Mouse (Mus musculus): ENCODE results near the gene Magoh. TPM values are rescaled to one million over a fixed set of nuclear protein-coding genes. Genes with fewer than 3 reads are reported as not detected.

Magoh gene
- polyA plus RNA-seq, 1 experiment from 2014 or later: 225 TPM

GRCm38 (mm10) chr4:107848546-107848945 lies 31.0 kb upstream of the Magoh start:
- Histone ChIP-seq H3K4me1 (replicated peaks) (peaks cover 29% of the 10 kb centered on the region), H3K36me3 (peaks cover 84% of the 10 kb centered on the region), H3K4me3 (no peak overlapping the region), H3K9me3 (no peaks in the 10 kb centered on the region), H3K27me3 (ENCODE audit: insufficient read depth, poor library complexity, severe bottlenecking) (peaks cover 35% of the 10 kb centered on the region), H3K27ac (0 out of 2 replicates have a peak overlapping the region, but pooled peaks have one; percentile 8)
- DNase-seq (ENCODE audit: low spot score): no peak
- WGBS: 88% methylated on average over 5 of the region's 5 CpGs

- peaks cover 35% of the 10 kb centered on the region for H3K27me3 ChIP-seq (ENCODE audit: insufficient read depth, poor library complexity, severe bottlenecking)
Observed at GRCm38 (mm10) chr4:107849621-107850020, 29.9 kb upstream of the Magoh start.

GRCm38 (mm10) chr4:107850091-107850490 lies 29.5 kb upstream of the Magoh start:
- Histone ChIP-seq H3K27me3 (ENCODE audit: insufficient read depth, poor library complexity, severe bottlenecking) (peaks cover 31% of the 10 kb centered on the region), H3K4me3 (no peak overlapping the region), H3K4me1 (replicated peaks) (peaks cover 18% of the 10 kb centered on the region), H3K9me3 (no peaks in the 10 kb centered on the region), H3K36me3 (peaks cover 94% of the 10 kb centered on the region), H3K27ac (no peak overlapping the region)
- no peak for DNase-seq (ENCODE audit: low spot score)
- WGBS: 91% methylated on average over 8 of the region's 8 CpGs

More at GRCm38 (mm10) chr4:107849621-107850020, 29.9 kb upstream of the Magoh start:
- H3K4me1 ChIP-seq (replicated peaks): peaks cover 21% of the 10 kb centered on the region
- no peaks in the 10 kb centered on the region for H3K9me3 ChIP-seq
- H3K27ac ChIP-seq: no peak overlapping the region
- peaks cover 89% of the 10 kb centered on the region for H3K36me3 ChIP-seq
- DNase-seq (ENCODE audit: low spot score): no peak
- no peak overlapping the region for H3K4me3 ChIP-seq
- WGBS: 87% methylated on average over 9 of the region's 9 CpGs

- no peak overlapping the region for H3K4me3 ChIP-seq
Observed at GRCm38 (mm10) chr4:107853333-107853732, 26.2 kb upstream of the Magoh start.

GRCm38 (mm10) chr4:107853836-107854235 lies 25.7 kb upstream of the Magoh start:
- no peaks in the 10 kb centered on the region for H3K4me1 ChIP-seq (replicated peaks)
- H3K4me3 ChIP-seq: no peak overlapping the region
- no peaks in the 10 kb centered on the region for H3K9me3 ChIP-seq
- peaks cover 97% of the 10 kb centered on the region for H3K36me3 ChIP-seq
- 93% methylated on average over 7 of the region's 7 CpGs for WGBS
- no peak overlapping the region for H3K27ac ChIP-seq
- H3K27me3 ChIP-seq (ENCODE audit: insufficient read depth, poor library complexity, severe bottlenecking): no peaks in the 10 kb centered on the region
- DNase-seq (ENCODE audit: low spot score): no peak

More at GRCm38 (mm10) chr4:107853333-107853732, 26.2 kb upstream of the Magoh start:
- WGBS: 95% methylated on average over 8 of the region's 8 CpGs
- Histone ChIP-seq H3K27me3 (ENCODE audit: insufficient read depth, poor library complexity, severe bottlenecking) (no peaks in the 10 kb centered on the region), H3K4me1 (replicated peaks) (no peaks in the 10 kb centered on the region), H3K36me3 (peaks cover 97% of the 10 kb centered on the region), H3K9me3 (no peaks in the 10 kb centered on the region), H3K27ac (no peak overlapping the region)
- DNase-seq (ENCODE audit: low spot score): no peak

GRCm38 (mm10) chr4:107856958-107857686 lies 22.4 kb upstream of the Magoh start:
- Histone ChIP-seq H3K4me1 (replicated peaks) (no peaks in the 10 kb centered on the region), H3K9me3 (no peaks in the 10 kb centered on the region), H3K27ac (no peak overlapping the region), H3K27me3 (ENCODE audit: insufficient read depth, poor library complexity, severe bottlenecking) (no peaks in the 10 kb centered on the region), H3K36me3 (peaks cover 98% of the 10 kb centered on the region), H3K4me3 (no peak overlapping the region)
- 75% methylated on average over 11 of the region's 11 CpGs for WGBS
- no peak for DNase-seq (ENCODE audit: low spot score)

GRCm38 (mm10) chr4:107858995-107859394 lies 20.6 kb upstream of the Magoh start:
- Histone ChIP-seq H3K36me3 (peaks cover 98% of the 10 kb centered on the region), H3K9me3 (no peaks in the 10 kb centered on the region), H3K27ac (no peak overlapping the region), H3K4me1 (replicated peaks) (no peaks in the 10 kb centered on the region), H3K27me3 (ENCODE audit: insufficient read depth, poor library complexity, severe bottlenecking) (no peaks in the 10 kb centered on the region), H3K4me3 (no peak overlapping the region)
- no peak for DNase-seq (ENCODE audit: low spot score)
- 93% methylated on average over 7 of the region's 7 CpGs for WGBS

GRCm38 (mm10) chr4:107864866-107865265 lies 14.7 kb upstream of the Magoh start:
- Histone ChIP-seq H3K9me3 (no peaks in the 10 kb centered on the region), H3K36me3 (peaks cover 73% of the 10 kb centered on the region), H3K4me1 (replicated peaks) (no peaks in the 10 kb centered on the region), H3K4me3 (no peak overlapping the region), H3K27me3 (ENCODE audit: insufficient read depth, poor library complexity, severe bottlenecking) (no peaks in the 10 kb centered on the region), H3K27ac (no peak overlapping the region)
- 87% methylated on average over 4 of the region's 4 CpGs for WGBS
- no peak for DNase-seq (ENCODE audit: low spot score)

- 93% methylated on average over 1 of the region's 1 CpGs for WGBS
- Histone ChIP-seq H3K36me3 (peaks cover 59% of the 10 kb centered on the region), H3K27me3 (ENCODE audit: insufficient read depth, poor library complexity, severe bottlenecking) (no peaks in the 10 kb centered on the region), H3K9me3 (no peaks in the 10 kb centered on the region), H3K4me3 (no peak overlapping the region), H3K27ac (no peak overlapping the region), H3K4me1 (replicated peaks) (peaks cover 20% of the 10 kb centered on the region)
- DNase-seq (ENCODE audit: low spot score): no peak
Observed at GRCm38 (mm10) chr4:107881631-107882030, 2.1 kb downstream of the Magoh start.

GRCm38 (mm10) chr4:107886371-107886770 lies 6.8 kb downstream of the Magoh start:
- Histone ChIP-seq H3K9me3 (no peaks in the 10 kb centered on the region), H3K27ac (no peak overlapping the region), H3K27me3 (ENCODE audit: insufficient read depth, poor library complexity, severe bottlenecking) (no peaks in the 10 kb centered on the region), H3K4me3 (no peak overlapping the region), H3K36me3 (peaks cover 71% of the 10 kb centered on the region), H3K4me1 (replicated peaks) (peaks cover 21% of the 10 kb centered on the region)
- DNase-seq (ENCODE audit: low spot score): no peak
- WGBS: 77% methylated on average over 7 of the region's 7 CpGs

GRCm38 (mm10) chr4:107889385-107889730 lies 9.8 kb downstream of the Magoh start:
- H3K27me3 ChIP-seq (ENCODE audit: insufficient read depth, poor library complexity, severe bottlenecking): no peaks in the 10 kb centered on the region
- no peaks in the 10 kb centered on the region for H3K9me3 ChIP-seq
- H3K36me3 ChIP-seq: peaks cover 70% of the 10 kb centered on the region
- peak overlapping the region; percentile 66 for H3K4me3 ChIP-seq
- DNase-seq (ENCODE audit: low spot score): no peak
- WGBS: 1% methylated on average over 12 of the region's 12 CpGs
- H3K27ac ChIP-seq: peak overlapping the region; percentile 90
- H3K4me1 ChIP-seq (replicated peaks): peaks cover 21% of the 10 kb centered on the region

GRCm38 (mm10) chr4:107889731-107890432 lies 10.3 kb downstream of the Magoh start, which contains the start of gene 0610037L13Rik:
TSS of gene 0610037L13Rik (plus strand) at chr4:107889813.
- Histone ChIP-seq H3K27me3 (ENCODE audit: insufficient read depth, poor library complexity, severe bottlenecking) (no peaks in the 10 kb centered on the region), H3K4me1 (replicated peaks) (peaks cover 21% of the 10 kb centered on the region), H3K9me3 (no peaks in the 10 kb centered on the region), H3K27ac (peak within 1 kb of the TSS; percentile 90), H3K36me3 (peaks cover 70% of the 10 kb centered on the region), H3K4me3 (peak within 1 kb of the TSS; percentile 66)
- under 1% methylated on average over 48 of the region's 48 CpGs for WGBS
- peak; percentile 96 for DNase-seq (ENCODE audit: low spot score)

- Histone ChIP-seq H3K4me1 (replicated peaks) (peaks cover 21% of the 10 kb centered on the region), H3K27ac (no peak overlapping the region), H3K27me3 (ENCODE audit: insufficient read depth, poor library complexity, severe bottlenecking) (no peaks in the 10 kb centered on the region), H3K4me3 (no peak overlapping the region), H3K36me3 (peaks cover 69% of the 10 kb centered on the region), H3K9me3 (no peaks in the 10 kb centered on the region)
- DNase-seq (ENCODE audit: low spot score): no peak
- WGBS: 87% methylated on average over 2 of the region's 2 CpGs
Observed at GRCm38 (mm10) chr4:107892663-107893062, 13.1 kb downstream of the Magoh start.

Measured in hindbrain, embryonic 10.5 days (tissue).